Mouse (Mus musculus) liver, adult 2 months (tissue): Measurements from ENCODE around the gene Fam117b. TPM values are rescaled to one million over a fixed set of nuclear protein-coding genes. Genes with fewer than 3 reads are reported as not detected.

Experiments used
- DNase-seq: peaks from one replicate; pipeline ENCODE4 v3.0.0-alpha.2; 2011; ENCODE audit warnings: low read depth, low spot score; ENCODE audit errors: extremely low read depth
- H3K27ac ChIP-seq: fragments of 200-500 bp; replicated peaks from 2 replicates; pipeline ENCODE4 v1.5.1; 2012; ENCODE audit warnings: low read depth, mild to moderate bottlenecking, control low read depth, inconsistent platforms, low read length; ENCODE audit not compliant: insufficient read depth
- H3K27me3 ChIP-seq: fragments of 200-500 bp; 2 replicates; pipeline ENCODE4 v1.6.1; 2012; ENCODE audit warnings: mild to moderate bottlenecking, moderate library complexity, low read length, inconsistent platforms; ENCODE audit not compliant: control insufficient read depth, insufficient read depth
- H3K36me3 ChIP-seq: fragments of 200-500 bp; 2 replicates; pipeline ENCODE4 v1.6.1; 2012; ENCODE audit warnings: low read length, inconsistent platforms; ENCODE audit not compliant: control insufficient read depth, insufficient read depth
- H3K4me1 ChIP-seq: fragments of 200-500 bp; 2 replicates; pipeline ENCODE4 v1.6.1; 2011; ENCODE audit warnings: low read length; ENCODE audit not compliant: control insufficient read depth, insufficient read depth
- H3K4me3 ChIP-seq: fragments of 200-500 bp; 2 replicates; pipeline ENCODE4 v1.5.1; 2011; ENCODE audit warnings: low read depth, mild to moderate bottlenecking, control low read depth, low read length, moderate library complexity; ENCODE audit not compliant: insufficient read depth
- H3K79me2 ChIP-seq: fragments of 200-500 bp; 2 replicates; pipeline ENCODE4 v1.6.1; 2012; ENCODE audit warnings: inconsistent platforms, mild to moderate bottlenecking, low read length, moderate library complexity; ENCODE audit not compliant: control insufficient read depth, insufficient read depth
- H3K9ac ChIP-seq: fragments of 200-500 bp; 2 replicates; pipeline ENCODE4 v1.6.1; 2012; ENCODE audit warnings: low read depth, mild to moderate bottlenecking, control low read depth, inconsistent platforms, low read length
- CTCF ChIP-seq: fragments of 200-500 bp; IDR thresholded peaks from 2 replicates; pipeline ENCODE4 v1.5.1; 2011; ENCODE audit warnings: low read depth, low read length, control low read depth
- POLR2A ChIP-seq: fragments of 200-500 bp; IDR thresholded peaks from 2 replicates; pipeline ENCODE4 v1.6.1; 2011; ENCODE audit warnings: low read length, control low read depth; ENCODE audit not compliant: insufficient read depth; ENCODE audit errors: extremely low read depth
- WGBS: fragments of 180-500 bp; shearing (Covaris S2); methylation state at CpG from one replicate; pipeline ENCODE4 v1.1.7; 2018; 5-methylcytosine and 5-hydroxymethylcytosine counted together
- polyA plus RNA-seq: library from polyadenylated mRNA; depleted of rRNA; stranded (reverse); fragments of >200 nt; gene quantifications from 2 replicates; pipeline ENCODE4 v1.2.3, GENCODE M21; 2012; rRNA removed
- total RNA-seq: library from RNA; depleted of rRNA; stranded (reverse); fragments of >200 nt; gene quantifications from 2 replicates; pipeline ENCODE4 v1.2.3, GENCODE M21; 2014; rRNA removed

Gene Fam117b
- total RNA-seq = 3.7 and 3.9 TPM in 2 replicates
- 1.4 and 2.0 TPM in 2 replicates for polyA plus RNA-seq

DNA sequence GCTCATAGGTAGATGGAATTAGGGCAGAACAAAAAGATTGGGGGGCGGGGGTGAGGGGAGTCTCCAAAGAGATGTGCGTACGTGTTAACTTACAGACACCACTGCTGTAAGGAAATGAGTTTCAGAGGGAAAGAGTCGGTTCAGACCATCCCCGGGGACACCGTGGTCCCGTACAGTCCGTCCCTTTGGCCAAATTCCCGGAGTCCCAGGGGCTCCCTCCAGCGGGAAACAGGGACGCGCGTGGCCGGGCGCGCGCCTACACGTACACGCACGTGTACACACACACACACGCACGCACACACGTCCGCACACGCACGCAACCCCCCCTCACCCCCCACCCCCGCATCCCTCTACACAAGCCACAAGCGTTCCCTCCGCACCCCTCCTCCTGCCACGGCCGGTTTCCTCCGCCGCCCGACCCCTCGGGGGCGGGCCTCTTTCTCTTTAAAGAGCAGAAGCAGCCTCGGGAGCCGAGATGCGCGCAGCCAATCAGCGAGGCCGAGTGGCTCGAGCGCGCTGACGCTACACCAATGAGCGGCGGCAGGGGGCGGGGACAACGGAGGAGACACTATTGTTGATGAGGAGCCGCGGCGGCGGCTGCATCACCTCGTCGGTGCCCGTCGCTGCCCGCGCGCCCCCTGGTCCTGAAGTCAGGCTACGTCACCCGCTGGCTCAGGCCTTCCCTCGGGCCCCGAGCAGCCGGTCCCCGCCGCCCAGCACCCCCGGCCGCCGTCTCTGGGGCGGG is at the start of gene Fam117b:
TSS of gene Fam117b (plus strand) at position 594 of the 745 bp plus-strand sequence.
- TF ChIP-seq CTCF (no peak), POLR2A (peak; percentile 52)
- H3K9ac ChIP-seq = peak within 1 kb of the TSS; percentile 99
- peaks cover 11% of the 10 kb centered on the region for H3K79me2 ChIP-seq
- peak within 1 kb of the TSS; percentile 95 for H3K4me3 ChIP-seq
- no peaks in the 10 kb centered on the region for H3K36me3 ChIP-seq
- H3K27me3 ChIP-seq = peaks cover 2% of the 10 kb centered on the region; the same call in 1 of the 2 replicates
- peak; percentile 76 for DNase-seq
- peak within 1 kb of the TSS; percentile 68 for H3K27ac ChIP-seq
- no peaks in the 10 kb centered on the region for H3K4me1 ChIP-seq
- under 1% methylated on average over 72 of the region's 72 CpGs for WGBS

DNA sequence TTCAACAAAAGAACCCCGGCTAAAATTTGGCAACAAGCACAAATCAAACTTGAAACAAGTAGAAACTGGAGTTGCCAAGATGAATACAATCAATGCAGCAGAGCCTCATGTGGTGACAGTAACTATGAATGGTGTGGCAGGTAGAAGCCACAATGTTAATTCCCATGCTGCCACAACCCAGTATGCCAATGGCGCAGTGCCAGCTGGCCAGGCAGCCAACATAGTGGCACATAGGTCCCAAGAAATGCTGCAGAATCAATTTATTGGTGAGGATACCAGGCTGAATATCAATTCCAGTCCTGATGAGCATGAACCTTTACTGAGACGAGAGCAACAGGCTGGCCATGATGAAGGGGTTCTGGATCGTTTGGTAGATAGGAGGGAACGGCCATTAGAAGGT is 44.8 kb upstream of the Fam117b start:
- peaks cover 32% of the 10 kb centered on the region for H3K36me3 ChIP-seq
- WGBS = 93% methylated on average over 5 of the region's 5 CpGs
- no peaks in the 10 kb centered on the region for H3K4me1 ChIP-seq
- no peaks in the 10 kb centered on the region for H3K79me2 ChIP-seq
- no peaks in the 10 kb centered on the region for H3K27me3 ChIP-seq
- no peak for DNase-seq
- H3K4me3 ChIP-seq = no peak overlapping the region
- no peak overlapping the region for H3K9ac ChIP-seq
- H3K27ac ChIP-seq = no peak overlapping the region
- TF ChIP-seq CTCF (no peak), POLR2A (no peak)

DNA sequence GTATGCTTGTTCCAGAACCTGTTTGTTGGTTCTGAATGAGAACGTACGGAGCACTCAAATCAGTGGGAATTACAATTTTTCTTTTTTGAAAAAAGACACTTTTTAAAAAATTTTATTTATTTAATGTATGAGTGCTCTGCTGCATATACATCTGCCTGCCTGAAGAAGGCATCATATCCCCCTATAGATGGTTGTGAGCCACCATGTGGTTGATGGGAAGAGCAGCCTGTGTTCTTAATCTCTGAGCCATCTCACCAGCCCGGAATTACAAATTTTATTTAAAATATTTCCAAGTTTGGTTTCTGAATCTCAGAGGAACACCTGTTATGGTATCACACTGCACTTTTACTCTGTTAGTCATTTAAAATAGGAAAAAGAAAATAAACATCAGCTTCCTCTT is 38.8 kb upstream of the Fam117b start:
- WGBS = 93% methylated on average over 3 of the region's 3 CpGs
- H3K79me2 ChIP-seq = no peaks in the 10 kb centered on the region
- H3K36me3 ChIP-seq = peaks cover 20% of the 10 kb centered on the region
- H3K4me3 ChIP-seq = no peak overlapping the region
- no peaks in the 10 kb centered on the region for H3K4me1 ChIP-seq
- H3K9ac ChIP-seq = no peak overlapping the region
- H3K27ac ChIP-seq = no peak overlapping the region
- TF ChIP-seq CTCF = no peak
- no peak for TF ChIP-seq POLR2A
- H3K27me3 ChIP-seq = no peaks in the 10 kb centered on the region
- no peak for DNase-seq

DNA sequence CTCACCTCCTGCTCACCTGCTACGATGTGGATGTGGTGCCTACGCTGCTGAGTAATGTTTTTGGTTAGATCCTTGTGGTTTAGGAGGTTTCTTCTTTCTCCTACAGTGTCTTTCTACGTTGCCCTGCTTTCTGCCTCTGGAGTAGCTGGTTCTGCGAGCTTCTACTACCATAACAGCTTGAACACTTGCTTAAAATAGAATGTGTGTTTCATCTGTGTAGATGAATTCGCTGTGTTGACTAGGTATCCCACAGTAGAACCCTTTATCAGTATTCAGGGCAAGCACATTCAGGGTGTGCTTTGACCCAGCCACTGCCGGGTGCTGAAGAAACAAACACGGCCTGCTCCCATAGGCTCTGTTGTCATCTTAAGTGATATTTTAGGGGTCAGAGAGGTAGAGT is 34.7 kb upstream of the Fam117b start:
- no peaks in the 10 kb centered on the region for H3K4me1 ChIP-seq
- no peak for DNase-seq
- H3K36me3 ChIP-seq = peaks cover 17% of the 10 kb centered on the region
- 89% methylated on average over 7 of the region's 7 CpGs for WGBS
- TF ChIP-seq POLR2A (no peak), CTCF (no peak)
- H3K79me2 ChIP-seq = no peaks in the 10 kb centered on the region
- H3K27me3 ChIP-seq = no peaks in the 10 kb centered on the region
- H3K27ac ChIP-seq = no peak overlapping the region
- H3K9ac ChIP-seq = no peak overlapping the region
- no peak overlapping the region for H3K4me3 ChIP-seq

DNA sequence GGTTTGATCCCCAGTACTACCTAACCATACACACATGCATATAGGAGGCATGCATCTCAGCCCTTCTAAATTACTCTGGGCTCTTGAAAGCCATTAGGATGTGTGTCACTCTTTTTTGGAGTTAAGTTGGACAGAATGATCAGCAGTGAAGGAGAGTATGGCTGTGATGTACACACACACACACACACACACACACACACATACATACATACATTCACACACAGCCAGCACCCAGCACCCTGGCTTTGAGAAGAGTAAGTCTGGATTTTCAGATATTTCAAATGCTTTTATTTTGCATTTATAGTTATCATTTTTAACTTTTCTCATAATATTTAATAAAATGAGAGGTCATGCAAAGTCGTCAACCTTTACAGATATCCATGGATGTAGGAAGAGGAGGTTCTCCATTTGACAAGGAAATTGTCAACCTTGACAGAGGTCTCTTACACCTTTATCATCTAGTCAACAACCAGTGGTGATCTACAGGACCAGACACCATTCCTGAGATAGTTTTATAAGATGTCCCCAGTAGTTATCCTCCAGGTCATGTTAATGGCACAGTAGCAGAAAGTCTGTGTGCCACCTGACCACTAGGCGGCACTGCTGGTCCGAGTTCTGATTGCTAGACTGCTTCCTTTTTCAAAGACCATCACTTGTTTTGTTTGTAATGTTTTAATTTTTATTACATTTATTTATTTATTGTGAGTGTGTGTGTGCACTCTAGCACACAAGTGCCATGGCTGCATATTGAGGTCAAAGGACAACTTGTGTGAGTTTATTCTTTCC is 29.3 kb upstream of the Fam117b start:
- H3K36me3 ChIP-seq = peaks cover 6% of the 10 kb centered on the region
- H3K9ac ChIP-seq = no peak overlapping the region
- 34% methylated on average over 3 of the region's 3 CpGs for WGBS
- H3K4me1 ChIP-seq = no peaks in the 10 kb centered on the region
- no peak overlapping the region; the same call in 1 of the 2 replicates for H3K4me3 ChIP-seq
- DNase-seq = peak; percentile 30
- no peaks in the 10 kb centered on the region for H3K79me2 ChIP-seq
- TF ChIP-seq CTCF = peak; percentile 81
- no peak for TF ChIP-seq POLR2A
- no peak overlapping the region for H3K27ac ChIP-seq
- no peaks in the 10 kb centered on the region for H3K27me3 ChIP-seq

DNA sequence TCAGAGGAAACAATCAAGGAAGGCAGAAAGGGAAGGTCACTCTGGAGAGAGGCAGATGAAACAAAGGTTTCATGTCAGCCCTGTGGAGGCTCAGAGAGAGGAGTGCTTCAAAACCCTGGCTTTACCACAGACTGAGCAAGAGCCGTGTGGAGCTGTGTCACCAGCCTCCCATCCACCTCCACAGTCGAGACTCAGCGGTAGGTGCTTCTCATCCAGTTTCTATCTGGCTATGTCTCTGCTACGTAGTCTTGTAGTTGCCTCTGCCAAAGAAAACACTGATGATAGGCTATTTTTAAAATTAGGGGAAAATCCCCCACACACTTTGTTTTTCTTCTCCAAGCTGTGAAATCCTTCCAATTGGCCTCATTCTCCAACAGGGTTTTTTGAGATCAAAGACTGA is 25.9 kb upstream of the Fam117b start:
- 52% methylated on average over 4 of the region's 4 CpGs for WGBS
- TF ChIP-seq POLR2A (no peak), CTCF (no peak)
- H3K27ac ChIP-seq = no peak overlapping the region
- H3K4me1 ChIP-seq = no peaks in the 10 kb centered on the region
- no peaks in the 10 kb centered on the region for H3K36me3 ChIP-seq
- no peak overlapping the region for H3K9ac ChIP-seq
- no peaks in the 10 kb centered on the region for H3K27me3 ChIP-seq
- no peaks in the 10 kb centered on the region for H3K79me2 ChIP-seq
- H3K4me3 ChIP-seq = no peak overlapping the region
- DNase-seq = no peak
